Mouse (Mus musculus) spleen, postnatal 36 days (tissue): ENCODE measurements at regions not wholly inside any gene's neighbourhood (a gene's known extent, or its start where the extent isn't known, plus 50 kb on each side); places are given as distances from the start of the nearest gene placed in this dataset.

Experiments
- DNase-seq, 2 experiments: peaks; one replicate each; pipeline ENCODE4 v3.0.0; 2022; ENCODE audit warnings: low spot score in 2 of 2, mixed read lengths in 1 of 2

- no peak for DNase-seq
Measured at GRCm38 (mm10) chr3:14952169-14952729, 66.2 kb downstream of the Car2 start.

GRCm38 (mm10) chr3:14952951-14953350 is 66.9 kb downstream of the Car2 start:
- DNase-seq = no peak

- DNase-seq = no peak
Measured at GRCm38 (mm10) chr3:14957481-14957880, 71.4 kb downstream of the Car2 start.

DNA sequence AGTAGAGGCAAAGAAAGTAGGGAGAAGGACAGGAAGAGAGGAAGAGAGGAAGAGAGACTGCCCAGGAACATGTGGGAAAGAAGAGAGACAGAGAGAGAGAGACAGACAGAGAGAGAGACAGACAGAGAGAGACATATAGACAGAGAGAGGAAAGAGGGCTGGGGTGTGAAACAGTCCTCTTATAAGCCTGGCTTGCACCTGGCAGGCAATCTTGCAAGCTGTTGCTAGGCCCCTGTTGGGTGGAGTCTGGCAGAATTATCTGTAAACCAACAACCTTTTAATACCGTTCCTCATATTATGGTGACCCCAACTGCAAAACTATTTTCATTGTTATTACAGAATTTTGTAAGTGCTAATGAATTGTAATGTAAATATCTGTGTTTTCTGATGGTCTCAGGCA is 72.2 kb downstream of the Car2 start:
- DNase-seq = no peak

DNA sequence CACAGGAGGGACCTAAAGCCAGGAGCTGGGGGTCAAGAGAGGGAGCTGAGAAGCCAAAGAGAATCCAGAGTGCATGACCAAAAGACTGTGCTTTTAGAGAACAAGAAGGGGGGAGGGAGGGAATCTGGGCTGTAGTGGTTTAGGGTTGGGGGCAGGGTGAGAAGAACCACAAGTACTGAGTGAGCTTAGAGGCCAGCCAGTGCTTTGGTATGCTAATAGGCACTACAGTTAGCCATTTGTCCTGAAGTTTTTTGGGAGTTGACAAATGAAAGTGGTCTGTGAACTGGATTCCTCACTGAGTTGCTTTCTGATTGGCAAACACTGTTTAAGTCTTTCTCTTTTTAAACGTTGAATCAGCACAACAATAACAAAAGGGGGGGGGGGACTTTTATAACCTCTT is 73.5 kb downstream of the Car2 start:
- no peak for DNase-seq

DNA sequence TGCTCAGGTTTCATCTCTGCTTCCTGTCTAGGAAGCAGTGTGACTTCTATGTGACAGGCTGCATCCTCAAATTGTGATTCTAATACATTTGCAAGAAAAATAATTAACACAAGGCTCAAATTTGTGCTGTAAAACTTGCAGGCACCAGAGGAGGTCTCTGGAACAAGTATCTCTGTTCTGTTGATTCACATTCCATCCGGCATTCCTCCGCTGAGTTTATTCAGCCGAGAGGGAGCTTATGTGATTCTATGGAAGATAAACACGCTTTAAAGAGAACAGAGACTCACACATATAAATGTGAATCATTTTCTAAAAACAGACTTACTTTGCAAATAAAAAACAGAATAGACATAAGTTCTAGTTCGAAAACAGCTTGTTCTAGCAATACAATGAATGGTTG is 78.7 kb downstream of the Car2 start:
- DNase-seq = no peak

DNA sequence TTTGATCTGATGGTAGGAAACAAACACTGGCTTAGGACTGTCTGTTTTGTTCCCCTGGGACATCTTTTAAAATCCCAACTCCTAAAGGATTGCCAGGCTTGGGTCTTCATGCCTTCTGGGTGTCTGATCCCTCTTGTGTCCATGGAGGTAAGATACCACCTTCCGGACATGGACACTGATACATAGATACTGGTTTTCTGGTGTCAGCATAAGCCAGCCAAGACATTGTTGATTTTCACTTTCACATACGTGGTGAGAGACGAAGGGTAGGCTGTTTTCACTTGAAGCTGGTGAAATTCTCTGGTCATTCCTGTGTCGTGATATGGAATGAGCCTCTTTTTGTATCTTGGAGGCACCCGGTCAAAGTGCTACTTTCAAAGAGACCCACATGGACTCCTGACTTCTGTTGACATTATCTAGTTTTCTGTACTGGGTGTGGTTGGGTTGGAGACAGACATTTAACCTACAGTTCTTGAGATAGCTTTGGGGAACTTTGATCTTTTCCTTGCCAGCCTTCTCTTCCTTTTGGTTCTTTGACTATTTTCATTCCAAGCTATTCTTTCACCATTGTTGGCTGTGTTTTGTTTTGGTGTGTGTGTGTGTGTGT is 79.5 kb downstream of the Car2 start:
- DNase-seq = no peak

DNA sequence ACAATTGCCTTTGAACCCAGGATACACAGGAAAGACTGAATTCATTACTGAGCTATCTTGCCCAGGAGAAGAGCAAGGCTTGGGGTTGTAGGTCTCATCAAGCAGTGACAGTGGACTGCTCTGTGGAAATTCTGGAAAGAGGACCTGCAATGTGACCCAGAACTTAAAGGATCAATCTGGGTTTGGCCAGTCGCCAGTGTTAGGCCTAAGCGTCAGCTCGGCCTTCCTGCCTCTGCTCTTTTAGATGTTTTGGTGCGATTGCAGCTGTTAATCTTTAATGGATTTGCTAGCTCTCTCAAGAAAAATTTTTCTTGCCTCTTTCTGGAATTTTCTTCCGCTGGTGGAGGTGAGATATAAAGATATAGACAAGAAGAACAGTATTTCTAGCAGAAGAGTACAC is 81.2 kb downstream of the Car2 start:
- no peak for DNase-seq

- DNase-seq = peak; percentile 22 to 40
Measured at GRCm38 (mm10) chr3:14968345-14968744, 82.3 kb downstream of the Car2 start.

- no peak for DNase-seq
Measured at GRCm38 (mm10) chr3:14969698-14970097, 83.6 kb downstream of the Car2 start.

- DNase-seq = no peak
Measured at GRCm38 (mm10) chr3:14971647-14972046, 85.6 kb downstream of the Car2 start.

GRCm38 (mm10) chr3:14974758-14975157 is 88.7 kb downstream of the Car2 start:
- no peak for DNase-seq

GRCm38 (mm10) chr3:14975203-14975602 is 89.1 kb downstream of the Car2 start:
- DNase-seq = no peak

DNA sequence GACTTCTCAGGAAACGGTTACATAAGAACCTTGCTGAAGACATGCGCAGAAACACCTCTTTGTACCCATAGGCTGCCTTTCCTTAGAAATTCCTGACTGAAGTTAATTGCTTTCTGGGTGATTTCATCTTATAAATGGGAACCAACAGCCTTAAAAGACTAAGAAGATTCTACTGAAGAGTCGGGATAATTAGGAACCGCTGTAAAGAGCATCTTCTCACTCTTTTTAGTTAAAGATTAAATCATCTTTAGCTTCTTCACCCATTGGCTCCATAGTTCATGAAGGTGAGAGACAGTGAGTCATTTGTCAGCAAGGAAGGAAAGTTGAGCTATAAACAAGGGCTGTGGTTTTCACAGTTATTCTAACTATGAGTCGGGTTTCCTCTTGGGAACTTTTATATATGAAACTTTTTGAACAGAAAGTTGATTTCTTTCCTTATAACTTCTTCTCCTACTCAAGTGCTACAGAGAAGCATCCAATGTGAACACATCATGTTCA is 93.1 kb downstream of the Car2 start:
- no peak for DNase-seq

- no peak for DNase-seq
Measured at GRCm38 (mm10) chr3:14989635-14990034, 103.6 kb downstream of the Car2 start.

DNA sequence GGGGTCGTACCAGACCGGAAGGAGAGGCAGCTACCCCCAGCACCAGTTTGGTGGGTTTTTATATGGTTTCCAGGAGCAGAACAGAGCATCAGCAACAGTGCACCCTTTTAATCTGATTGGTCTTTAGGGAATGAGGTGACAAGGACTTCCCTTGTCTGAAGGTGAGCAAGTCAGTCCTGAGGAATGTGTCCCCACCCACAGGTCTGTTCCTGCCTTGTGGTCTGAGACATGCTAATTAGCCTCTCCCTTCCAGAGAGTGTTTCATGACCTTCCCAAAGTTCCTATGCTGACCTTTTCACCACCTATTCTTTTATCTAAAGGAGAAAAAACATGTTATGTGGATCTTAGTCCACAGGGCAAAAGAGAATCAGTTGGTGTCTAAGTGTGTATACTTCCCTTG is 107.9 kb downstream of the Car2 start:
- DNase-seq = no peak

DNA sequence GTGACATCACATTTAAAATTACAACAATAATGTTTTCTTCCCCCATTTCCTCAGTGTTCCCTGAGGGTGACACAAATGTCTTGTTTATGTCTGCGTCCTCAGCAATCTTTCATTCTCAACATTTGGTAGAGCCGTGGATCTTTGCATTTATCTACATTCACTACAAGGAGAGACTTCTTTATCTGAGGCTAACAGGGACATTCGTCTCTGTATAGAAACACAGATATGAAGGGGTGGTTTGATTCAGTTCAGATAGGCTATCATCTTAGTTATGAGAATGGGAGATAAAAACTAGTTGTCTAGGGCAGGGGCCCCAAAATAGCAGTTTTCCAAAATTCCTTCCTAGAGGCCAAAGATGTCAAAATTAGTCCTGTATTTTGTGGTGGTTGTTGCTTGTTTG is 111.2 kb downstream of the Car2 start:
- no peak for DNase-seq

- no peak for DNase-seq
Measured at GRCm38 (mm10) chr3:14998521-14998920, 112.4 kb downstream of the Car2 start.

GRCm38 (mm10) chr3:14999411-14999810 is 113.3 kb downstream of the Car2 start:
- DNase-seq = no peak

DNA sequence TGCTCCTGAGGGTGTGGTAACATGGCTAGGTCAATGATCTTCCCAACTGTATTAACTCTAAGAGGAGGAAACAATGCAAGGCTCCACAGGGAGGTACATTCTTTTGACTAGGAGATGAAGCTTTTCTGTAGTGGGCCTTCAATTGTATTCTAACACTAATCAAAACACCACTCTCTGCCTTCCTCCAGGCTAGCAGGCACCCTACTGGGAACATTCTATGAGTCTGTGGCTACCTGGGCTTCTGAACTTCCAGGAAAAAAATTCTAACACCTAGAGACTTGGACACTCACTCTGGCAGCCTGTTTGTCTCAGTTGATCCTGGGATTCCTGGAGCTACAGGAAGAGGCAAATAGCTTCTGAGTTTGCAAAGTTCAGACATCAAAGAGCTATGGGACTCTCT is 113.8 kb downstream of the Car2 start:
- no peak for DNase-seq

DNA sequence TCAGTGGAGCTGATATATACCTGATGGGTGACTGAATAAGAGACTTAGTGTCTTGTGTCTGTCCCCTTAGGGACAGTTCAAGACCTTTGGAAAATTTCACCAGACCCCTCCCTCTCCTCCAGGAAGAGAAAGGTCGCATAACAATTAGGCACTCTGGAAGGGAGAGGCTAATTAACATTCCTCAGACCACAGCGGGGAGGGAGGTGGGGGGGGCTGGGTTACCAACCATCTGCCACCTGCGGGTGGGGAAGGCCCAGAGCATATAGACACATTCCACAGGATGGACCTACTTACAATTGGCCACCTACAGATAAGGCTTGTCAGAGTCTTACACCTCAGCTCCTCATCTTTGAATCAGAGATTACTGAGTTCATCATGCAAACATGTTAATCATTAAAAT is 114.6 kb downstream of the Car2 start:
- DNase-seq = no peak

- no peak for DNase-seq
Measured at GRCm38 (mm10) chr3:15007821-15008220, 121.7 kb downstream of the Car2 start.

- no peak for DNase-seq
Measured at GRCm38 (mm10) chr3:15008501-15008900, 122.4 kb downstream of the Car2 start.

GRCm38 (mm10) chr3:15009747-15010146 is 123.7 kb downstream of the Car2 start:
- no peak for DNase-seq
